Mouse (Mus musculus): ENCODE results near the gene Tmem189. TPM values are rescaled to one million over a fixed set of nuclear protein-coding genes. Genes with fewer than 3 reads are reported as not detected.

Gene Tmem189
- polyA plus RNA-seq, 1 experiment from 2014 or later = 37.4 TPM

- no peaks in the 10 kb centered on the region for H3K36me3 ChIP-seq
- H3K9ac ChIP-seq = no peak overlapping the region
- H3K4me3 ChIP-seq = no peak overlapping the region
- H3K9me3 ChIP-seq = no peaks in the 10 kb centered on the region
- ATAC-seq (ENCODE audit: extremely low read depth, insufficient number of reproducible peaks, low FRiP score, low TSS enrichment) = peak; percentile 59
- H3K27ac ChIP-seq (replicated peaks) = no peak overlapping the region
- WGBS = 2% methylated on average over 13 of the region's 13 CpGs
- peaks cover 8% of the 10 kb centered on the region; the same call in 1 of the 2 replicates for H3K4me1 ChIP-seq
- no peaks in the 10 kb centered on the region; the same call in none of the 2 replicates for H3K27me3 ChIP-seq (replicated peaks)
- H3K4me2 ChIP-seq = no peak overlapping the region
Observed at GRCm38 (mm10) chr2:167679902-167680430, 9.7 kb downstream of the Tmem189 start.

GRCm38 (mm10) chr2:167678600-167678999 is 11.0 kb downstream of the Tmem189 start:
- H3K4me3 ChIP-seq = no peak overlapping the region

GRCm38 (mm10) chr2:167675120-167675909 is 14.3 kb downstream of the Tmem189 start:
- H3K27me3 ChIP-seq (replicated peaks) = no peaks in the 10 kb centered on the region
- H3K4me1 ChIP-seq = peaks cover 12% of the 10 kb centered on the region; the same call in 1 of the 2 replicates
- no peak overlapping the region for H3K27ac ChIP-seq (replicated peaks)
- no peaks in the 10 kb centered on the region for H3K9me3 ChIP-seq
- no peak overlapping the region for H3K4me2 ChIP-seq
- H3K9ac ChIP-seq = no peak overlapping the region
- ATAC-seq (ENCODE audit: extremely low read depth, insufficient number of reproducible peaks, low FRiP score, low TSS enrichment) = no peak
- H3K36me3 ChIP-seq = no peaks in the 10 kb centered on the region
- WGBS = 33% methylated on average over 14 of the region's 14 CpGs
- H3K4me3 ChIP-seq = no peak overlapping the region

More at GRCm38 (mm10) chr2:167678600-167678999, 11.0 kb downstream of the Tmem189 start:
- no peaks in the 10 kb centered on the region for H3K9me3 ChIP-seq
- ATAC-seq (ENCODE audit: extremely low read depth, insufficient number of reproducible peaks, low FRiP score, low TSS enrichment) = no peak
- 46% methylated on average over 5 of the region's 5 CpGs for WGBS
- peaks cover 8% of the 10 kb centered on the region; the same call in 1 of the 2 replicates for H3K4me1 ChIP-seq
- H3K9ac ChIP-seq = no peak overlapping the region
- H3K36me3 ChIP-seq = no peaks in the 10 kb centered on the region
- no peak overlapping the region for H3K4me2 ChIP-seq
- no peak overlapping the region for H3K27ac ChIP-seq (replicated peaks)
- no peaks in the 10 kb centered on the region; the same call in 1 of the 2 replicates for H3K27me3 ChIP-seq (replicated peaks)

- Histone ChIP-seq H3K9me3 (no peaks in the 10 kb centered on the region), H3K36me3 (no peaks in the 10 kb centered on the region), H3K27ac (replicated peaks) (peak overlapping the region; percentile 53; the same call in 1 of the 2 replicates), H3K27me3 (replicated peaks) (no peaks in the 10 kb centered on the region), H3K4me3 (no peak overlapping the region; the same call in 1 of the 2 replicates), H3K4me2 (peak overlapping the region; percentile 52), H3K4me1 (peaks cover 4% of the 10 kb centered on the region; the same call in 1 of the 2 replicates), H3K9ac (peak overlapping the region; percentile 40; the same call in 1 of the 2 replicates)
- WGBS = 24% methylated on average over 13 of the region's 13 CpGs
- ATAC-seq (ENCODE audit: extremely low read depth, insufficient number of reproducible peaks, low FRiP score, low TSS enrichment) = peak; percentile 81
Observed at GRCm38 (mm10) chr2:167672212-167672685, 17.4 kb downstream of the Tmem189 start.

- Histone ChIP-seq H3K27me3 (replicated peaks) (no peaks in the 10 kb centered on the region), H3K4me3 (no peak overlapping the region), H3K4me1 (peaks cover 4% of the 10 kb centered on the region; the same call in 1 of the 2 replicates), H3K27ac (replicated peaks) (peak overlapping the region; percentile 53), H3K4me2 (peak overlapping the region; percentile 52), H3K36me3 (no peaks in the 10 kb centered on the region), H3K9me3 (no peaks in the 10 kb centered on the region), H3K9ac (no peak overlapping the region; the same call in 1 of the 2 replicates)
- WGBS = 78% methylated on average over 5 of the region's 5 CpGs
- ATAC-seq (ENCODE audit: extremely low read depth, insufficient number of reproducible peaks, low FRiP score, low TSS enrichment) = no peak
Observed at GRCm38 (mm10) chr2:167671101-167671633, 18.5 kb downstream of the Tmem189 start.

GRCm38 (mm10) chr2:167669398-167669797 is 20.2 kb downstream of the Tmem189 start:
- Histone ChIP-seq H3K4me2 (no peak overlapping the region), H3K9ac (no peak overlapping the region), H3K36me3 (no peaks in the 10 kb centered on the region), H3K4me1 (peaks cover 4% of the 10 kb centered on the region; the same call in 1 of the 2 replicates), H3K4me3 (no peak overlapping the region), H3K9me3 (no peaks in the 10 kb centered on the region), H3K27me3 (replicated peaks) (no peaks in the 10 kb centered on the region), H3K27ac (replicated peaks) (no peak overlapping the region)
- 55% methylated on average over 4 of the region's 4 CpGs for WGBS
- no peak for ATAC-seq (ENCODE audit: extremely low read depth, insufficient number of reproducible peaks, low FRiP score, low TSS enrichment)

- H3K4me2 ChIP-seq = no peak overlapping the region
- H3K4me3 ChIP-seq = no peak overlapping the region
- peaks cover 4% of the 10 kb centered on the region; the same call in 1 of the 2 replicates for H3K4me1 ChIP-seq
- WGBS = 82% methylated on average over 5 of the region's 5 CpGs
- H3K36me3 ChIP-seq = no peaks in the 10 kb centered on the region
- 0 out of 2 replicates have a peak, but pooled peaks cover under 1% of the 10 kb centered on the region for H3K27me3 ChIP-seq (replicated peaks)
- H3K27ac ChIP-seq (replicated peaks) = no peak overlapping the region
- H3K9ac ChIP-seq = no peak overlapping the region
- ATAC-seq (ENCODE audit: extremely low read depth, insufficient number of reproducible peaks, low FRiP score, low TSS enrichment) = no peak
- H3K9me3 ChIP-seq = no peaks in the 10 kb centered on the region
Observed at GRCm38 (mm10) chr2:167668426-167668825, 21.2 kb downstream of the Tmem189 start.

GRCm38 (mm10) chr2:167665972-167666713 is 23.5 kb downstream of the Tmem189 start:
- WGBS = 81% methylated on average over 18 of the region's 18 CpGs
- H3K4me3 ChIP-seq = no peak overlapping the region
- H3K36me3 ChIP-seq = no peaks in the 10 kb centered on the region
- H3K9ac ChIP-seq = no peak overlapping the region
- ATAC-seq (ENCODE audit: extremely low read depth, insufficient number of reproducible peaks, low FRiP score, low TSS enrichment) = no peak
- H3K4me1 ChIP-seq = peaks cover 9% of the 10 kb centered on the region
- H3K4me2 ChIP-seq = no peak overlapping the region
- no peaks in the 10 kb centered on the region for H3K9me3 ChIP-seq
- 0 out of 2 replicates have a peak, but pooled peaks cover 9% of the 10 kb centered on the region for H3K27me3 ChIP-seq (replicated peaks)
- H3K27ac ChIP-seq (replicated peaks) = no peak overlapping the region

GRCm38 (mm10) chr2:167662713-167663112 is 26.9 kb downstream of the Tmem189 start:
- no peak for ATAC-seq (ENCODE audit: extremely low read depth, insufficient number of reproducible peaks, low FRiP score, low TSS enrichment)
- peak overlapping the region; percentile 82; the same call in 1 of the 2 replicates for H3K9ac ChIP-seq
- H3K4me1 ChIP-seq = peaks cover 41% of the 10 kb centered on the region
- WGBS = 49% methylated on average over 6 of the region's 6 CpGs
- H3K27me3 ChIP-seq (replicated peaks) = 0 out of 2 replicates have a peak, but pooled peaks cover 9% of the 10 kb centered on the region
- H3K4me3 ChIP-seq = peak overlapping the region; percentile 90
- H3K9me3 ChIP-seq = no peaks in the 10 kb centered on the region
- no peak overlapping the region for H3K27ac ChIP-seq (replicated peaks)
- H3K4me2 ChIP-seq = peak overlapping the region; percentile 99
- H3K36me3 ChIP-seq = peaks cover 5% of the 10 kb centered on the region; the same call in 1 of the 2 replicates

GRCm38 (mm10) chr2:167661270-167662203 is 28.1 kb downstream of the Tmem189 start, which contains the start of gene Gm20431:
TSS of gene Gm20431 (minus strand) at chr2:167661496.
- under 1% methylated on average over 104 of the region's 110 CpGs for WGBS
- Histone ChIP-seq H3K36me3 (peaks cover 12% of the 10 kb centered on the region; the same call in 1 of the 2 replicates), H3K9me3 (no peaks in the 10 kb centered on the region), H3K27me3 (replicated peaks) (0 out of 2 replicates have a peak, but pooled peaks cover 9% of the 10 kb centered on the region), H3K4me2 (peak within 1 kb of the TSS; percentile 99), H3K4me1 (peaks cover 52% of the 10 kb centered on the region), H3K9ac (peak within 1 kb of the TSS; percentile 96), H3K4me3 (peak within 1 kb of the TSS; percentile 90), H3K27ac (replicated peaks) (peak within 1 kb of the TSS; percentile 58)
- ATAC-seq (ENCODE audit: extremely low read depth, insufficient number of reproducible peaks, low FRiP score, low TSS enrichment) = peak; percentile 91

Data from heart, embryonic 13.5 days (tissue).